Mouse (Mus musculus): ENCODE results near the gene Fam32a. TPM values are rescaled to one million over a fixed set of nuclear protein-coding genes. Genes with fewer than 3 reads are reported as not detected.

Gene Fam32a
- total RNA-seq (2021), result 1 to 10 TPM; 7.3 to 9.4 TPM
- long read RNA-seq, experiment 1, transcript Fam32a-201 (4 exons, 2,564 nt), result major isoform, 22 of 26 reads
- long read RNA-seq, experiment 1, partial matches to known transcripts, result 1 of 26 reads
- long read RNA-seq, experiment 1, other reads (novel, unspliced or antisense), result 2 of 26 reads
- long read RNA-seq, experiment 2, transcript Fam32a-201 (4 exons, 2,564 nt), result major isoform, 26 of 31 reads
- long read RNA-seq, experiment 2, partial matches to known transcripts, result 4 of 31 reads
- long read RNA-seq, experiment 2, other reads (novel, unspliced or antisense), result 1 of 31 reads

DNA sequence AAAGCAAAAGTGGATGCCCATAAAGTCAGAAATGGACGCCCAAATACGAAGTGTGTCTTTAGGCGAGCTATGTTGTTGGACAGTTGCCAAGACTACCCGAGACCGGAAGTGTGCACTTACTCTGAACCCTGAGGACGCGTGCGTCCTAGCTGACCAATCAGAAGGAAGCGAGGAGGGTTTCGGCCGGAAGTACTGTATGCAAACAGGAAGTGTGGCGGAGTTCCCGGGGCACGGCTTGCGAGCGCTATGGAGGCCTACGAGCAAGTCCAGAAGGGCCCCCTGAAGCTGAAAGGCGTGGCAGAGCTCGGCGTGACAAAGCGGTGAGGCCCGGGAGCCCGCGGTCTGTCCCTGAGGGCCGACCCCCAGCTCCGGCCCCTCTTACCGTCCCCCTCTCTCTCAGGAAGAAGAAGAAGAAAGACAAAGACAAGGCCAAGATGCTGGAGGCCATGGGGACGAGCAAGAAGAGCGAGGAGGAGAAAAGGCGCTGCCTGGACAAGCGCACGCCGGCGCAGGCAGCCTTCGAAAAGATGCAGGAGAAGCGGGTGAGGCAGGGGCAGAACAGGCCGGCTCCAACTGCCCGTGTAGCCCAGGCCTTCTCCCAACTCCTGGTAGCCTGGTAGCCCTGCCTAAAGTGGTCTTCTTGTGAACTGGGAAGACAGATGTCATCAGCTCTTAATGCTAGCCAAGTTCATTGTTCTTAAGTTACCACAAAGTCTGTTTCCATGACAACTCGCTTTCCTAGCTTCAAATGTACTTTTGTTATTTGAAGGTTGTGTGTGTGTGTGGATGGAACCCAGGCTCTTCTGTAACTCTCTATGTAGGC, at the start of gene Fam32a:
Fam32a (plus strand) TSS at position 190 of the 823 bp plus-strand sequence.
- DNase-seq (ENCODE audit: low spot score), result peak; percentile 90

DNA sequence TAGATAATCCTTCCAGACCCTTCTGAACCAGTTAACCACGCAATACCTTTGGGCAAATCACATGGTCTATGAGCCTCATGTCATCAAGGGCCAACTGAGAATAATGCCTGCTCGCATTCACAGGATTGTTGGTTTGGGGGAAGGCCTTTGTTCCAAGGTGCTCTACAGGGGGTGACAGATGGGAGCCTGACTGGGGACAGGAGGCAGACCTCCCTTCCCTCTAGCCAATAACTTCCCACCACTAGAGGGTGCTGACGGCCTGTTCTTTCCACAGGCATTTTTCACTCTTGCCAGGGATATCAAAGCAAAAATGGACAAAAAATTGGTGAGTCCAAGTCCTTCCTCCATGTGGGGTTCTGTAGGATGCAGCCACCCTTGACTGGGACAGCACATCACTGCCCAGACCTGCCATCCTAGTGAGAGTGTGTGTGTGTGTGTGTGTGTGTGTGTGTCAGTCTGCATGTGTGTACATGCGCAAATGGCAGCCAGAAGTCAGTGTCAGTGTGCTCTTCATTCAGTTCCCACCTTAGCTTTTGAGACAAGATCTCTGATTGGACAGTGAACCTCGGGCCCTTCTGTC, 42.1 kb upstream of the Fam32a start:
- DNase-seq (ENCODE audit: low spot score), result peak; percentile 80

DNA sequence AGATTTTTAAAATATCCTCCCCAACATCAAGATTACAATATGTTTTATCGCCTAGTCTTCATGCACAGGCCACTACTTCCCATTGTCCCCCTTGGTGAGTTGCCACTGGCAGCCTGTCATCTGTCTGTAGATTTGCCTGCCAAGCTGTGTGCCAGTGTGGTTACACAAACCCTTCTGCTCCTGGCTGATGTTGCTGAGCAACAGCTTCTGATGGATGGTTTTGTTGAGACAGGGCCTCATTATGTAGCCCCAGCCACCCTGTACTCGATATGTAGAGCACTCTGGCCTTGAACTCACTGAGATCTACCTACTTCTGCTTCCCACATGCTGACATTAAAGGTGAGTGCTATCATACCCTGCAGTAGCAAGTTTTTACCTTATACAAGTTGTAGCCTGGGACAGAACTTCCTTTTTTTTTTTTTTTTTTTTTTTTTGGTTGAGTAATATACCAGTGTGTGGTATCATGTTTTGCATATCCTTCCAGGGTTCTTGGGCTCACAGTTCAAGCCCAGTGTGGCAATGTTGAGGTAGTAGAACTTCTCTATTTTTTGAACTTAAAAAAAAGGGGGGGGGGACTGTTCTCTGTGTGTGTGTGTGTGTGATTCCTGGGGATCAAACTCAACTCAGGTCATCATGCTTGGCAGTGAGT, 35.9 kb upstream of the Fam32a start:
- no peak for DNase-seq (ENCODE audit: low spot score)

DNA sequence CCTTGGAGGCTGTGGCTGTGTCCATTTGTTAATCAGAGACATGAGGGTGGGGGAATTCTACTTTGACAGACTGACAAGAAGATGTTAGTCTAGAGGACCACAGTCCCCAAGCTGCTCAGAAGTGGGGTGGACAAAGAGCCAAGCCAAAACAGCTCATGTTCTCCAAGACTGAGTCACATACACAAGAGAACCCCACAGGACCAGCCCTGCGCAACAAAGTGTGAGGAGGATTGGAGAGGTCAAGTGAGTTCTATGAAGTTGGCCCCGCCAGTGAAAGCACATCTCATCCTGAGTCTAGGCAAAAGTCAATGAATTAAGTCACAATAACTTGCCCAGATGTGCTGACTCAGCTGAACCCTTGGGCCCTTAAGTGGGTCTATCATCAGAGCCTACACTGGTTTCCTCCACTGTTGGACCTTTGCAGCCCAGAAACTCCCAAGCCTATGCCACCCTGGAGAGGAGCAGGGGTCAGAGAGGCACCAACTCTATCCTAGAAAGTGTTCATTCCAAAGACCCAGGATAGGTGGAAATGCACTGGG, 31.7 kb upstream of the Fam32a start:
- DNase-seq (ENCODE audit: low spot score), result peak; percentile 16

DNA sequence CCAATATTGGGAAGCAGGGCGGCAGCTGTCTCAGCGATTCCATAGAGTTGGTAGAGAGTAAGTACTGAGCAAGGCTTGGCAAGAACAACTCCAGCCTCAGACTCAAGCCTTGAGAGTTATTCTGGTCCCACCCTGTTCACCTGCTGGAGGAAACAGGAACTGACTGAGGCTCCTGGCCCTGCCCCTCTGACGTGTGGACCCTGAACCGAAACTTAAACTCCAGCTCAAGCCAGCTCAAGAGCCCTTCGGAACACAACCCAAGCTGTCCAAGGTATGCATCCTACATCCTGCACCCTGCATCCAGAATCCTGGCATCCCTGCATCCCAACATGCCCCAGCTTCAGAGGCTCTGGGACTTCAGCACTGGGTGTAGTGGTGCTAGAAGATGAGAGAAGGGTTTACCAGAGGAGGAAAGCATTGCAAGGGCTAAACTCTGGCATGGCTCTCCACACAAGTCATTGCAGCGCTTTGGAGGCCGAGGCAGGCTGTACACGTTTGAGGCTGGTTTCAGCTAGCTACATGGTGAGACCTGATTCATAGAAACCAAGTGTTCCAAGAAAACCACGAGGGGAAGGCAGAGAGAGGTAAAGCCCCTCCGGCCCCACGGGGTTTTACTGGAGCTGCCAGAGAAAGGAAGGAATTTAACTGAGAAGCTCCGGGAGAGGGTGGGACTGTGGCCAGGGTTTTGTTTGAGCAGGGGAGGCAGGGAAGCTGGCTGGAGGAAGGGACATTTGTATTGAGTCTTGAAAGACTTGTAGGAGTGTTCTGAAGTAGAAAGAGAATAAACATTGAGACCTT, 29.9 kb upstream of the Fam32a start, which contains the start of gene Hsh2d:
Hsh2d (plus strand) TSS at position 222 of the 798 bp plus-strand sequence.
- no peak for DNase-seq (ENCODE audit: low spot score)

DNA sequence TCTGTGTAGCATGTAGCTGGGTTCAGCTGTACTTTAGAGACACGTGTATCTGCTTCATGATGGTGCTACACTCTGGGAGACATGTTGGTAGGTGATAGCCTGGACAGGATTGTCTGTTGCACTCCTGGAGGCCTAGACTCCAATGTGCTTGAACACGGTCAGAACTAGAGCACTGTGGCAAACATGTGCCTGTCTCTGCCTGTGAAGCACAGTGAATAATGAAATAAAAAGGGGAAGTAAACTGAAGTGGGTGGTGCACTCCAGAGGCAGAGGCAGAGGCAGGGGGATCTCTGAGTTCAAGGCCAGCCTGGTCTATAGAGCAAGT, 29.4 kb upstream of the Fam32a start:
- no peak for DNase-seq (ENCODE audit: low spot score)

DNA sequence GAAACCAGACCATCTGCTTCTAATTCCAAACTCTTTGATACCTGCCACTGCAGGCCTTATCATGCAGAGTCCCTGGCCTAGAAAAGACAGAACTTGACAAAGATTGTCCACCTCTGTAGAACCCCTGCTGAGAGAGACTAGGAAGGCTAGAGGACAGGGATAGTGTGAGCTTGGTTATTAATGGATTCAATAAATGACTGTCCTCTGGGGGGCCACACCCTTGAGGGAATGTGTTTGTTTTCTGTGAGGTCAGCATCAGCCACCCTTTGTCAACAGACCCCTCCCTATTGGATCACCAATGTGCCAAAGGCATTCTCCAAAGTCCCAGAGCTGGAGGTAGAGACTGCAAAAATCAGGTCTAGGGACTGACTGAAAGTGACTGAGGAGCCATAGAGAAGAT, 27.5 kb upstream of the Fam32a start:
- no peak for DNase-seq (ENCODE audit: low spot score)

DNA sequence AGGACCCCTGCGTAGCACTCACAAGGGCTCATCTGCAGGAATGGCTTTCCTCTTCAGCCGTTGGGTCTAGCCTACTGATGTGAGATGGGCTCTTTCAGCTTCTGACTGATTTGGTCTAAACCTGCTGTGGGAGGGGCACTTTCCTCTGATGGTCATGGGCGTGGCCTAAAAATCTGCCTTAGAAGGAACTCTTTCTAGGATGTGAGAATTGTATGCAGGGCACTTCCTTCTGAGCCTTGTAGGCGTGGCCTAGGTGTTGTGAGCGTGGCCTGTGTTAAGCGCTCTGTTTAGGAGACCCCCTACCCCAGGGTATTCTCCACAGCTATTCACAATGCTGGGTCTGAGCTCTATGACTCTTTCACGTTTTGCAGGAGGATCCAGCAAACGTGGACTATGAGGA, 21.5 kb upstream of the Fam32a start:
- DNase-seq (ENCODE audit: low spot score), result no peak

DNA sequence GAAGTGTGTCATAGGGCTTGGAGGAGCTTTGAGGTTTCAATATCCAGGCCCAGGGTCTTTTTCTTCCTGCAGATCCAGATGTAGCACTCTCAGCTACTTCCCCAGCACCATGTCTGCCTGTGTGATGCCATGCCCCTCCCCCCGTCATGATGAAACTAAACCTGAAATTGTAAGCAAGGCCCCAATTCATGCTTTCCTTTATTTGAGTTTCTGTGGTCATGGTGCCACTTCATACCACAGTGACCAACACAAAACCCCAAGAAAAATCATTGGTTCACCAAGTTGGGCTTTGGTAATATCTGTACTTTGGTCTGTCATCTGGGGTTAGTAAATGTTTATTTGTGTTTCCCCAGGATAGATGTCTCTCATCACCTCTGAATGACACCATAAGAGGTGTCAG, 10.9 kb upstream of the Fam32a start:
- no peak for DNase-seq (ENCODE audit: low spot score)

DNA sequence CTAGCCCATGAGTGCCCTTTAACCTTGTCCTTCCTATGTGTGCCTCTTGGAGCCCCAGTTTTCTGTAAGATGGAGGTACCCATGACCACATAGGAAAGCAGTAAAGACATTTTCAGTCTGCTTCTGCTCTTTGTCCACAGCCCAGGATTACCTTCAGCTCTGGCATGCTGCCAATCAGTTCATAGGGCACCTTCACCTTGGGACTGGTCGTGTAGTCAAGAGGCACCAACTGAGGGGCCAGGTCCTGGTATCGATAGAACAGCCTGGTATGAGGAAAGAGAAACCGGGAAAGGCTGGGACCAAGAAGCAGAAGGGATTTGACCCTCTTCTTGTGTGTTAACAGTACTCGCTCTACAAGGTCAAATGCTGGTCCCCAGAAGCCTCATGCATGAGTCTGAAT, 9.3 kb upstream of the Fam32a start:
- no peak for DNase-seq (ENCODE audit: low spot score)

DNA sequence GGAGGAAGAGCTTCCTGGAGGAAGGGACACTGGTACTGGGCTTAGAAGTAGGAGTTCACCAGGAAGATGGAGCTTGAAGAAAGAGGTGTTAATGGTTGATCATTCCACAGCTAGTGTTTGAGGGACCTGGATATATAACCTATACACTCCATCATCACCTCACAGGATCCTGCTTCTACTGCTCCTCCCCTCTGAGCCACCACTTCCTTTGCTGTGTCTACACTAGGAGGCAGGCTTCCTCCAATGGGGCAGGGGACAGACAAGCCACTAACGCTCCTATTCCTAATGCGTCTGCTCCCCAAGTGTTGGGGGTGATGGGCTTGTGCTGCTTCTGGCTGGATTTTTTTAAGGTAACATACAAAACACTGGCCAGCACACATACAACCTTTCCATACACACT, 8.8 kb upstream of the Fam32a start:
- DNase-seq (ENCODE audit: low spot score), result no peak

DNA sequence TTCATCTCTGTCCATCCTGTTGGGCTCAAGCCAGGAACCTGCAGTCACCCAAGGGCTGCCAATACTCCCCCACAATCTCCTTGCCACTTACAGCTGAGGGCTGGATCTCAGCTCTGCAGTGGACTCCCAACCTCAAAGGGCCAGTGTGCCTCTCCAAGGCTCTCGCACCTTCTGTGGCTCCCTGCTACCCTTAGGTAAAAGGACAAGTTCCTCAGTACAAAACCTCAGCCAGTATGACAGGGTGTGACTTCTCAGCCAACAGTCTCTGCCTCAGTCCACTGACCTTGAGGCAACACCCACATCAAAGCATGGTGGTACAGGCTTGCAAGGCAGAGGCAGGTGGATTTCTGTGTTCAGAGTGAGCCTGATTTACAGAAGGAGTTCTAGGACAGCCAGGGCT, 7.7 kb upstream of the Fam32a start:
- DNase-seq (ENCODE audit: low spot score), result no peak

DNA sequence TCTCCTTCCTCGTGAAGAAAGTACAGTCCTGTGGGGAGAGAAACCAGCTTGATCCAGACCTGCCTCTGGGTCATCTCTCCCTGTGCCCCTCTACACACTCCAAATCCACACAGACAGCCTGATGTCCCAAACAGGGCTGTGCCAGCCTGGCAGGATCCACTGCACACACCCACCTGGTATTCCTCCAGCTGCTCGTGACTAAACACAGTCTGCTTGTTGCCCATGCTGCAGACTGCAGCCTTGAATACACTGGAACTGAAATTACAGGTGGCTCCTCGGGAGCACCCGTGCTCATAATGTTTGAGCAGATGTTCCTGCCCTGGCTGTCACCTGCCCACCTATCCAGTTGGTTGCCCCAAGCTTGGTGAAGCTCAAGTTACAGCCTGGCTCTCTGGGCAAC, 6.8 kb upstream of the Fam32a start, which contains the start of gene Cib3:
Cib3 (minus strand) TSS at position 87 of the 400 bp plus-strand sequence.
- no peak for DNase-seq (ENCODE audit: low spot score)

DNA sequence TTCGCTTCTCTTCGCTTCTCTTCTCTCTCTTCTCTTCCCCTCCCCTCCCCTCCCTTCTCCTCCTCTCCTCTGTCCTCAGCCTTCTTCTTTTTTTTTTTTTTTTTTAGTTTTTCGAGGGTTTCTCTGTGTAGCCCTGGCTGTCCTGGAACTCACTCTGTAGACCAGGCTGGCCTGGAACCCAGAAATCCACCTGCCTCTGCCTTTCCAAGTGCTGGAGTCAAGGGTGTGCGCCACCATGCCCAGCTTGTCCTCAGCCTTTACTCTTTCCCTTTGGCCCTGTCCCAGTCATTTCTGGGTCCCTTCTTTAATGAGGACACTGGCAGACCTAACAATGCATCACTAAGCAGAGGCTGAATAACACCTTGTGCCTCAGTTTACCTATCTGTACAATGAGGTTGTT, 6.0 kb upstream of the Fam32a start, which contains the start of gene Gm11034:
Gm11034 (minus strand) TSS at position 101 of the 400 bp plus-strand sequence.
- DNase-seq (ENCODE audit: low spot score), result no peak

DNA sequence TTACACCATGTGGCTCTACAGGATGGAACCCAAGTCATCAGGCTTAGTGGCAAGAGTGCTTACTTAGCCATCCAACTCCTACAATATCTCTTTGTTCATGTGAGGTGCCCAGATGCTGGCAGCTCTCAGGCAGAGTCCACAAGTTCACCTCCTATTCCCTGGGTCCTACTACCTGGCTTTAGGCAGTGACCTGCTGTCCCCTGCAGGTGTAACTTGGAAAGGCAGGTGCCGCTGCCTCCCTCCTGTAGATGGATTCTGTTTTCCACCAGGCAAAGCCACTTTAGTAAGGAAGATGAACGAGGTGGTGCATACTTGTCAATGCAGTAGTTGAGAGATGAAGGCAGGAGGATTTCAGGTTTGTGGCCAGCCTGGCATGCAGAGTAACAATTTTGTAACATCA, 4.5 kb upstream of the Fam32a start:
- DNase-seq (ENCODE audit: low spot score), result no peak

DNA sequence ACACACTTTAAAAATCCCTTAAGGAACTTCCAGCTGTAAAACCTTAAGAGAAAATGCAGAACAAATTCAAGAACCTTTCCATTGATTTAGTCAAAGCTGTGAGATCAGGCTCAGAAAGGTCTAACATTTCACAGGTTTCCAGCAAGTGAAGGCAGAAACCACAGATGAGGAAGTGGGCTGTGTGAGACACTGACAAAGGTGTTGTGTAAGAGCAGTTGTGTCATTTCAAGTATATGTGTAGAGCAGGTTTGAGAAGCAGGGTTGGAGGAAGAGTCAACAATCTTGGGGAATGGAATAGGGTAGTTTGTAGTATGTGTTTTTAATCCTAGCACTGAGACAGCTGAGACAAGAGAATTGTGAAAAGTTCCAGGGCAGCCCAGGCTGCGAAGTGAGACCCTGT, 3.7 kb upstream of the Fam32a start:
- DNase-seq (ENCODE audit: low spot score), result no peak

DNA sequence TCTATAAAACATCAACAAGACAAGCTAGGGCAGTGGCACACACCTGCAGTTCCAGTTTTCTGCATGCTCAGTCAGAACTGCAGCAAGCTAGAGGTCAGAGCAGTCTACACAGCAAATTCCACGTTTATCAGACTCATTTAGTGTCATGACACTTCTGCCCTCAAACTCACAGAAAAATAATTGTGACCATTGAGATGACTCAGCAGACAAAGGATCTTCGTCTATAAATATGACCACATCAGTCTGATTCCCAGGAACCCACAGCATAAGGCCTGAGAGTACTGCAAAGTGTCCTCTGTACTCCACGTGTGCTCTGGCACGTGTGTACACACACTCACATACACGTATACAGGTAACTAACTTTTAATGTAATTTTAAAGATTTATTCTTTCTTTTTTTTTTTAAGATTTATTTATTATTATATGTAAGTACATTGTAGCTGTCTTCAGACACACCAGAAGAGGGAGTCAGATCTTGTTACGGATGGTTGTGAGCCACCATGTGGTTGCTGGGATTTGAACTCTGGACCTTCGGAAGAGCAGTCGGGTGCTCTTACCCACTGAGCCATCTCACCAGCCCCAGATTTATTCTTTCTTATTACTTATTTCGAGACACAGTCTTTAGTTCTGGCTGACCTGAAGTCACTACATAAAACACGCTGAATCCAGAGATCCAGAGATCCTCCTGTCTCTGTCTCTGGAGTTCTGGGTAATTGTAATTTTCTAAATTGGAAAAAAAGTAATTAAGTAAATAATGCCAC, 569 bp upstream of the Fam32a start:
- no peak for DNase-seq (ENCODE audit: low spot score)

DNA sequence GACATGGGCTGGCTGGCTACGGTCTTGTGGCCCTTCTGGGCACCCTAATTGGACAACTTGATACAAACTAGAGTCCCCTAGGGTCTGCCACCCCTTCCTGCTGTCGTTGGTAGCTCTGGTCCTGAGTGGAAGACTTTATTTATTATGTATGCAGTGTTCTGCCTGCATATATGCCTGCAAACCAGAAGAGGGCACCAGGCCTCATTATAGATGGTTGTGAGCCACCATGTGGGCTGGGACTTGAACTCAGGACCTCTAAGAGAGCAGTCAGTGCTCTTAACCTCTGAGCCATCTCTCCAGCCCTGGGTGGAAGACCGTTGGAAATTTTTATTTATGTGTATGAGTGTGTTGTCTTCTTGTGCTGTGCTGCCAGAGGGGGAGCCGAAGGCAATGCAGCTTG, 1.2 kb downstream of the Fam32a start:
- DNase-seq (ENCODE audit: low spot score), result no peak

DNA sequence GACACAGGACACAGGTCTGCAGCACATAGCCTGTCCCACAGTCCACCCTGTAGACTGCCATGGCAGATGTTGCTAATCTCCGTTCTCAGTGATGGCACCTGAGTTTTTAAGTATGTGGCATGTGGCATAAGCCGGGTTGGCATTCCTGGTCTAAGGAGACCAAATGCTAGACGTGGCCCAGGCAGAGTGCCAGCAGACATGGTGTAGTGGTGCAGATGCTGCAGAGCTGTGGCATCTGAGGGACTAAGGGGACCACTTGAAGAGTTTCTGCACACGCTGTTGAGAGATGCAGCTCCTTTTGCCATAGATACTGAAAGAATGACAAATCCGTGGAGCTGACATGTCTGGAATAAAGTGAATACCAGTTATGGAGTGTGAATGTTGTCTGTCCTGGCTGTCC, 3.1 kb downstream of the Fam32a start:
- no peak for DNase-seq (ENCODE audit: low spot score)

All from gastrocnemius, adult 18-20 months (tissue).